Mouse (Mus musculus) spleen, postnatal 4 days (tissue): ENCODE measurements around the gene Rorc.
A peak's percentile ranks its signal among the peaks of the same experiment; 100 is the strongest.

ENCODE experiments used
- DNase-seq, 2 experiments: peaks; one replicate each; pipeline ENCODE4 v3.0.0; 2022; ENCODE audit warnings: low spot score in 2 of 2

The Rorc gene

GRCm38 (mm10) chr3:94413031-94413679 is 40.6 kb downstream of the Rorc start, which contains the start of gene Tdrkh:
Gene Tdrkh (plus strand): TSS chr3:94413273.
- peak; percentile 83 to 90 for DNase-seq

- no peak for DNase-seq
These were observed 58.4 kb downstream of the Rorc start for GRCm38 (mm10) chr3:94430980-94431379.

- DNase-seq: no peak
These were observed 61.7 kb downstream of the Rorc start for GRCm38 (mm10) chr3:94434305-94434704.

DNA sequence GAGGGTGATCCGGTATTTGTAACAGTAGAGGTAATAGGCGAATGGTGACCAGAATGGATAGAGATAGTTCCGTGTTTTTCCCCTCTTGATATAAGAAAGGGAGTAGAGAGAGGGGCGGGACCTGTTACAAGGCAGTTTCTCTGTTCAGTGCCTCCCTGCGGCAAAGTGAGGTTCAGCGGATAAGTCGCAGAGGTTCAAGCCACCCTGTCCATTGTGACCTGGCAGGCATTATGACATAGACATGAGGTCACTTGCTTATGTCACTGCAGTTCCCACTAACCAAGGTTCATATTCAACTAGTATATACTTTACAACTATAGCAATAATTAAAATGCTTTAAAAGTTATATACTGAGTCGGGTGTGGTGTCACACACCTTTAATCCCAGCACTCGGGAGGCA is 63.8 kb downstream of the Rorc start:
- no peak for DNase-seq

- no peak for DNase-seq
These were observed 68.6 kb downstream of the Rorc start for GRCm38 (mm10) chr3:94441182-94441581.

DNA sequence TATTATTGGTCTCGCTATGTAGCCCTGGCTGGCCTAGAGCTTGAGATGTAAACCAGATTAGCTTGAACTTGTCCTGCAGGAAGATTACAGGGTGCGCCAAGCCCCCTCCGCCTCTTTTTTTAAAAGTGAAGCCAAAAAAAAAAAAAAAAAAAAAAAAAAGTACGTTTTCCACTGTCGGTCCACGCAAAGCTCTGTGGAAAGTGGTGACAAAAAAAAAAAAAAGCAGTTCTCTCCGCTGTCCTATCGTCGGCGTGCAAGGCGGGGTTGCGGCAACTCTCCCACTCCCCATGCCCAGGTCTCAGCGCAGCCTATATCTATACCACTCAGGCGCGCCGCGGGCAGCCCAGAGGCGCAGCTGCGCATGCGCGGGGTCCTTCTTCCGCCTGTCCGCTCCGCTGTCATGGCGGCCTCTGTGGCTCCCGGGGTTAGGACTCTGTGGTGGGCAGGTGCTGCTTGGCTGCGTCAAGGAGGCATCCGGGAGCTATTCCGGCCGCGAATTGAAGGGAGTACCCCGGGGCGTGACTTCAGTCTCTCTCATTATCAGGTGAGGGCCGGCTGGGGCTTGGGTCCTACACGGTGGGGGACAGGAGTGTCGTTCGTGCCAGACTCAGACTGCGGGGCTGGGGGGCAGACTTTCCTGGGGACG is 70.5 kb downstream of the Rorc start, which contains the start of gene Mrpl9:
TSS of gene Mrpl9 (plus strand) at position 368 of the 646 bp plus-strand sequence.
- peak; percentile 95 to 99 for DNase-seq

- no peak for DNase-seq
These were observed 71.0 kb downstream of the Rorc start, which contains the start of gene Oaz3 for GRCm38 (mm10) chr3:94443597-94443964. Gene Oaz3 (minus strand): TSS chr3:94443915.
